Mouse (Mus musculus) gonadal fat pad, adult 2 months (tissue): Measurements from ENCODE around the gene Arid3c. TPM values are rescaled to one million over a fixed set of nuclear protein-coding genes. Genes with fewer than 3 reads are reported as not detected.
"Not testable (repeated sequence)": the region's sequence is repeated elsewhere in the genome, so short reads cannot be mapped to it uniquely, and the experiment has no call there.

Experiments used
- DNase-seq: peaks from one replicate; pipeline ENCODE4 v3.0.0-alpha.2; 2012; ENCODE audit warnings: low read depth
- polyA plus RNA-seq: library from polyadenylated mRNA; depleted of rRNA; stranded (reverse); fragments of >200 nt; gene quantifications from 2 replicates; pipeline ENCODE4 v1.2.3, GENCODE M21; 2012; rRNA removed

The Arid3c gene
- not detected in 2 replicates for polyA plus RNA-seq

DNA sequence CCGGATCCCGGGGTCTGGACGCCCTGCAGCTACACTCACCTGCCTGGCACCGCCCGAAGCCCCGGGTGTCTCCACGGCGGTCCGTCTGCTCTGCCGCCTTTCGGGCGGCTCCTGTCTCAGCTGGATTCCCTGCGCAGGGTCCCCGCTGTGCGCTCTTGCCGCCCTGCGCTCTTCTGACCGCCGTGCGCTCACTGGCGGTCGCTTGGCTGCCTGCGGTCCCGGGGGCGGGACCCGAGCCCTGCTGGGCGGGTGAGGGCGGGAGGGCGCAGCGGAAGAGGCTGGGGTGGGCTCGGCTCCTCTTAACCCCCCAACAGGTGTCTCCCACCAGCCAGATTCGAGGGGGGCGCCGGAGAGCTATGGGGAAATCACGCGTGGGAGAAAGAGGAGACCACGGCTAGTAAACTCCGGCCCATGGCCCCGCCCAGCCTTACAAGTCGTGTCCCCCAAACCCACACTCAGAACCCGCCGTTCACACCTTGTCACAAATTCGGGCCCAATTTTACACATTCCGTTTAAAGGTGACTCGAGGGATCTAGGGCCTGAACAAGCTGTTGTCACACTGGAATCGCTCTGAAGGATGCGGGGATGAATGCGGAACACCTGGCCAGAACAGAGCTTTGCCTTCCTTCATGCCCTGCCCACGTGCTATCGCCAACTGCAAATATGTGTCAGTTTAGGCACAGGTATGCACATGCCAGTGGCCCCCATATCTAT lies at the start of gene Arid3c:
Gene Arid3c (minus strand): TSS at position 91 of the 714 bp plus-strand sequence.
- no peak for DNase-seq

DNA sequence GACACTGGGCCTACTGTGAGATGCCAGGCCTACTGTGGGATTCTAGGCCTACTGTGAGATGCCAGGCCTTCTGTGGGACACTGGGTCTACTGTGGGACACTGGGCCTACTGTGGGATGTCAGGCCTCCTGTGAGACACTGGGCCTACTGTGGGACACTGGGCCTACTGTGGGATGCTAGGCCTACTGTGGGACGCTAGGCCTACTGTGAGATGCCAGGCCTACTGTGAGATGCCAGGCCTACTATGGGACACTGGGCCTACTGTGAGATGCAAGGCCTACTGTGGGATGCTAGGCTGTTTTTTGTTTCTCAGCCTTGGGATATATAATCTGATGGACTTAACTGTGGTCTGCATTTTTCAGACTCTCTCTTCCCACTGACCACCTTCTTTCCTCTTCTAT lies 44.9 kb upstream of the Arid3c start:
- DNase-seq, result not testable (repeated sequence)

DNA sequence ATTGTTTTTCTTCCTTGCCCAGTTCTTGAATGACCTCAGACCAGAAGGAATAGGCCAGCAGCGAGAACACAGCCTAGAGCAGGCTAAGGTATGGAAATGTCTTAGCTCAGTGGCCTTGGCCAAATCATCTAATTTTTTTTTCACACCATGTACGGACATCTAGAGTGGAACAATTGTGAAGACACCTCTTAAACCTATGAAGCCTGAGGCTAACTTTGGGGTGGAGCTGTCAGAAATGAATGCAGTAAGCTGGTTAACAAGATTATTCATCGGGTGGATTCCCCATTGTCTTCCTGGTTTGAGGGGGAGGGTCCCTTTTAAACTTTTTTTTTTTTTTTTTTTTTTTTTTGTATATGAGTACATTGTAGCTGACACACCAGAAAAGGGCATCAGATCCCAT lies 43.6 kb upstream of the Arid3c start:
- not testable (repeated sequence) for DNase-seq

DNA sequence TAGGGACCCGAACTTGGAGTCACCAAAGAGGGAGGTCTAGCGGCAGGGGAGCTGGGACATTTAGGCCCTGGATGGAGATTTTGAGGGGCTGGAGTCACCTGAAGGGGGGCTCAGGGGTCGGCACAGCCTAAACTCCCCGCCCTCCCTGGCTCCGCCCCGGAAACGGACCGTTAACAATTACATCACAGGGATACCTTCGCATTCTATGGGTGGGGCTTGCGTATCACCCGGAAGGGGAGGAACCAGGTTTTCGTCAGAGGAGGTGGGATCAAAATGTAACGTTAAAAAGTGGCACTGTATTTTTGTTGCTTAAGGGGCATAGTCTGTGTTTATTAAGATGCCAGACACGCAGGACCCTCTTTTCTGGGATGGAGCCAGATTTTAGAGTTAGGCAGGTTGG lies 43.1 kb upstream of the Arid3c start, which contains the start of gene Ccl27a:
Gene Ccl27a (minus strand): TSS at position 246 of the 400 bp plus-strand sequence.
- not testable (repeated sequence) for DNase-seq

DNA sequence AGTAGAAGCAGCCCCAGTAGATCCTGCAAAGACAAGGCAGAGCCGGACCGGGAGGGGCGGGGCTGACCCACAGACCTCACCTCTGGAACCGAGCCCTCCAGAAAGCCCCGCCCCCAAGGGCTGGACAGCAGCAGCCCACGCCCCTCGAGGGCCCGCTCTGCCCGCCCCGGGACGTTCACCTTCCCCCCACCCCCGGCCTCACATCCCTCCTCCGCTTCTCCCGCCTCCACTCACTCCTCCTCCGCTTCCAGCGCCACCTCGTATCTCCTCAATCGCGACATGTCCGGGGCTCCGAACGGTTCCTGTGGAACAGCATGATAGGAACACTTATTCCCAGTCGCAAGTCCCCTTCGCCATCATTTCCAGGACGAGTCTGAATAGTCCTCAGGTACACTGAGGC lies 42.6 kb upstream of the Arid3c start:
- DNase-seq, result not testable (repeated sequence)

DNA sequence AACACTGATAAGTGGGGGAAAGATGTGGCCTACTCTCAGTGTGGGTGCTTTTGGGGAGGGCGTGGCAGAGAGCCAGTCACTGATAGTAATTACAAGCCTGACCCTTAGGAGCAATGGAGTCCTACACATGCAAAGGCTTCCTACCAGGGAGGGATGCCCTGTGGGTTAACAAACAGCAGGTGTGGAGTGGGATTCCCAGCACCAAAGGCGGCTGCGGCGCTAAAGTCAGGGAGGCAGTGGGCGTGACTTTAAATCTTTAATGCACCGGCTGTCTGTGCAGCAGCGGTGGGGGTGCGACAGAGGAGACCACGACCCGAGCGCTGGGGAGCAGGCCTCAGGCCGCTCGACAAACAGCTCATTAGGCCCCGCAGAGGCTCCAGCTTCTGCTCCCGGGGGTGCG lies 42.0 kb upstream of the Arid3c start:
- not testable (repeated sequence) for DNase-seq

DNA sequence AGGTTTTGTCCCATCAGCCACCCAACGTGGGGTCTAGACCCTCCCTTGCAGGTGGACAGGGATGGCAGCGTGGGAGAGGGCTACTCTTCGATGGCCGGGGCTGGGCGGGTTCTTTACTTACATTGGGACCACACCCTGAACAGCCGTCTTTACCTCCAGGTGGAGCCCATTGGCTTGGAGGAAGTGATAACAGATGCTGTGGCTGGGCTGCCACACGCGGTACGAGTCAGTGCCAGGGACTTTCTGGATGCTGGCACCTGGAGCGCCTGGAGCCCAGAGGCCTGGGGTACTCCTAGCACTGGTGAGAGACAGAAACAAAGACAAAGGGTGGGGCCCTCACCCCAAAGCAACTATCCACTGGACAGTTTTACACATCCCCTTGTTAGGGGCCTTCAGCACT lies 36.4 kb upstream of the Arid3c start:
- DNase-seq, result not testable (repeated sequence)

DNA sequence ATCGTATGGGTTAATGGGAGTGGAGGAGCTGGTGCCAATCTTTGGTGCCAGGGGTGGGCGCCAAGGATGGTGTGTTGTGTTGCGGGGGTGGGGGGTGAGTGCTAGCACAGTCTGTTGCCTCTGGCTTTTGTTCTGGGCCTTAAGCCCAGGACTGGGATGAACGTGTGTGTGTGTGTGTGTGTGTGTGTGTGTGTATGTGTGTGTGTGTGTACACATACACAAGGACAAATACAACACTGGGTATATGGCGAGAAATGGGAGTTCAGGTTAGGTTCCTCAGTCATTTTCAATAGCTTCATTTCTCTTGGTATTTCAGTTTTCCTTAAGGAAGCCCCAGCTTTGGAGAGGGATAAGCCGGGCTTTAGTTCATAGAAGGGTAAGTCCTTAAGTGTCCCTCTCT lies 32.2 kb upstream of the Arid3c start:
- not testable (repeated sequence) for DNase-seq

DNA sequence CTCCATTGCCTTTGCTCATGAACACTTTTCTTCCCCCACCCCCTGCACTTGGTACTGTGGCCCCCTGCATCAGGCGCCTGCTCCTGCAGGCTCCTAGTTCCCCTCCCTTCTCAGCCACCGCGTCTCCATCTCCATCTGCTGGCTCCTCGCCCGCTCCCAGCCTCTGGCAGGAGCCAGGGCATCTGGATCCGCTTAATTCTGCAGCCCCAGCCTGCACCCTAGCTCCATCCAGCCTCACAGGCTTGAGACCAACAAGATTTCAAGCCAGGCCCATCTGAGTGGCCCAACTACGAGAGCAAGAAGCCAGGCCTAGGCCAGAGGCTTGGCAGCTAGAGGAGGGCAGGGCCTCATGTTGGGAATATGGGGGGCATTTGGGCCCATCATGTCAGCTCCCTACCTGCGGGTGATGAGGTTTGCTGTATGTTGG lies 31.8 kb upstream of the Arid3c start:
- DNase-seq, result not testable (repeated sequence)

DNA sequence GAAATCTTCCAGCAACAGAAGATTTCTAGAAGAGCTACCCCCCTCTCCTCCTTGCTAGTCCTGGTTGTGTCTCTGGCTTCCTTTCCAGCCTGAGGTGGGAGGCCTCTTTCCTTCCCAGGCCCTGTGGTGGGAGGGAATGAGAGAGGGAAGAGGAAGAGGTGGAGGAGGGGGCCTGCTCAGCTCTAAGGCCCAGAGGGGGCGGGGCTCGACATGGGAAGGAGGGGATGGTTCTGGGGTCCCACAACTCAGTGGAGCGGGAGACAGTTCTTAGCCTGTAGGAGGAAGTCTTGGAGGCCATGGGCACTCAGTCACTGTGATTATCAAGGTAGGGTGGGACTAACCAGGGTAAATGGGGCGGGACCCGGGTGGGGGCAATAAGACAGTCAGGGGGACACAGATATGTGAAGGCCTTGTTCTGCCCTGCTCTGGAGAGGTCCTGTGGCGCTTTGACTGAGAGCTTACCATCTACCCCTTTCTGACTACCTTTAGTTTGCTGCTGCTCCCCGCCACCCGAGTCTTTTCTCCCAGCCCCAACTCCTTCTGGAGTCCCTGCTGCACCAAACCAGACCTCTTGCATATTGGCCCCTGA lies 31.3 kb upstream of the Arid3c start:
- DNase-seq, result no peak

DNA sequence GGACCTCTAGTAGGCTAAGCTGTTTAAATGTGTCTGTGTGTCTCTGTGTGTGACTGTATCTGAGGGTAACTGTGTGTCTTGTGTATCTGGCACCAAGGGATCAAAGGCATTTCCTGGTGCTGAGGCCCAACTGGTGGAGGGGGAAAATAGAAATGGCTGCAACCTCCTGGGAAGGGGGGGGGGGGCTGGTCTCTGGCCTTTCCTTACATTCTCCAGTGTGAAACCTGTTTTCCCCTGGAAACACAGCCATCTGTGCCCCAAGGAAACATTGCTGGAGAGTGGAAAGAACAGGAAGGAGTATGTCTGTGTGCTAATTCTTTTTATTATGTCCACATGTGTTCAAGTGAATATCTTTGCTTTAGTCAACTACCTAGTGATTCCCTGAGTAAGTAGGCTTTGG lies 30.7 kb upstream of the Arid3c start:
- DNase-seq, result no peak

DNA sequence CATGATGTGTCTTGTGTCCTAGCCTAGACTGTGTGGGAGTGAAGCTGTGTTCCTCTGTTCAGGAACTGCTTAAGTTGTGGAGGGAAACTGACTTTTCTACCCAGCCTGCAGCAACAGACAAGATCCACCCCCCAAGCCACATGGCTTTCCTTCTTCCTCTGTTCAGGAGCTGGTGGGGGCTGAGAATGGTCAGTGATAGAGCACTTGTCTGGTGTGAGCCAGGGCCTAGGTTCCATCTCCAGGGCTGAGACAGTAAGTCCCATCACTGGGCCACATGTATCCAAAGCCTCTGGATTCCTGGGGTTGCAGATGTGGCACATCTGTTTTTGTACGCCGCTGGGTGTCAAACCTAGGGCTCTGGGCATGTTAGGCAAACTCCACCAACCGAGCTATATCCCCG lies 30.0 kb upstream of the Arid3c start:
- DNase-seq, result no peak

DNA sequence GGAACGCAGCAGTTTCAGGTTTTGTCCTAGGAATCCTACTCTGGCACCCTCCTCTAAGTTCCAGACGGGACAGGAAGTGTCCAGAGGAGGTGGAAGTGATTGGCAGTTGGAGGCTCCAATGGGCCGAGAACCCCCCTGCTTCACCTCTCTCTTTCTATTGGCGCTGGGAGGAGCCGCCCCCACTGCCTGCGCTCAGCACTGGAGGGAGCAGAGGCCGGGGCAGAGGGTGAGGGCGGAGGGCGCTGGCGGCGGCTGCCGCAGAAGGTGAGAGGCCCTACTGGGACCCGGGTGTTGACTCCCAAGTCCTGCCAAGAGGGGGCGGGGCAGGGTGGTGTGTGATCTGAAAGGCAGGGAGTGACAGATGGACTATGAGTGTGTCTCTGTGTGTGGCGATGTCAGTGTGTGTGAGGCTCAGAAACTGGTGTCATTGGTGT lies 29.4 kb upstream of the Arid3c start:
- no peak for DNase-seq

DNA sequence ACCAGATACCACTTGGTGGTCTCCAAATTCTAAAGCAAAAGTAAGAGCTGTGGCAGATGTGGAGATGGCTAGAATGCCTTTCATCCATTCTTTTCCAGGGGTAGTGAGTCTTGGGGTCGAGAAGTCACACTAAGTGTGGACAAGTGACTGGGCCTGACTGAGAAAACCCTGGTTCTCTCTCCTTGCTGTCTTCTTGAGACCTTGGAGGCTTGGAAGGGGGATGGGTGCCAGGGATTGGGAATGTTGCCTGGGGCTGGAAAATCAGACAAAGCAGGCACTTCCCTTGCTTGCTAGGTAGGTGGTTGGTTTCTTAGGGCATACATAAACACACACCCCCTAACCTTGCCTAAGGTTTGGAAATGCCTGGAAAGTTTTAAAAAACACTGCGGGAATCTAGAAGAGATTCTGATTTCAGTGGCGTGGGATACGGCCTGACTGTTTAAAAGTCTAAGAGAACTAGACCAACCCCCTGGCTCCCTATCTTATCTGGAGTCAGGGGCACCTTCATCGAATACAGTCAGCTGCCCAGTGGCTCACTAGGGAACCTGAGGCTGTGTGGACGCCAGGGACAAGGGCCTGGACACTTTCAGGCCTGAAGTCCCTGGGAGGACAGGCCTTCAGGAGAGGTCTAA lies 28.8 kb upstream of the Arid3c start:
- no peak for DNase-seq

DNA sequence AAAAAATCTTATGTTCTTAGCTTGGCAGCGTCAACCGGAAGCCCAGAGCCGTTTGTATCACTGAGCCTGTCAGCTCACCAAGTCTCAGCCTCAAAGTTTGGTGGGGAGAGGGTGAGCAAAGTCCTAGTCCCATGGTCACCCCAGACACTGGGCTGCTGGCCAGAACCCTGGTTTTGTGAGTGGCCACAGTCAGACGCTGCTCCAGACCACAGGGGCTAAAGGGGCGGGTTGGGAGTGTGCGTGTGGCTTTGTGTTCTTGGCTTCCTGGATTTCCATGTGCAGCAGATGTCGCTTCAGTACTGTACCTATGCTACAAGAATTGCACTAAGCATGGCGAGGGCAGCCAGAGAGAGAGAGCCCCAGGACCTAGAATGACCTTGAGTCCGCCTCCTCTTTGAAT lies 28.3 kb upstream of the Arid3c start:
- no peak for DNase-seq

DNA sequence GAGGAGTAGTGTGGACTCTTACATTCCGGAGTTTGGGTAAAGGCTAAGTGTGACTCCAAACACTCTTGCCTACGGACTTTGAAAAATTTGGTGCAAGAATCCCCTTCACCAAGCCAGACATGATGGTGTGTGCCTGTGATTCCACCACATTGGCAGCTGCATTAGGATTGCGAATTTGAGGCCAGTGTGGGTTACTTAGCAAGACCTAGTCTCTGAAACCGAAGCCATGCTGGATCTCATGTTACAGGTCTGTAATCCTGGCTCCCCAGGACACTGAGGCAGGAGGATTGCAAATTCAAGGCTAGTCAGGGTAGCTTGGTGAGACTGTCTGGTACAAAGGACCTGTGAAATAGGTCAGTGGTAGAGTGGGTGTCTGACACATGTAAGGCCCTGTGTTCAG lies 27.8 kb upstream of the Arid3c start:
- DNase-seq, result no peak

DNA sequence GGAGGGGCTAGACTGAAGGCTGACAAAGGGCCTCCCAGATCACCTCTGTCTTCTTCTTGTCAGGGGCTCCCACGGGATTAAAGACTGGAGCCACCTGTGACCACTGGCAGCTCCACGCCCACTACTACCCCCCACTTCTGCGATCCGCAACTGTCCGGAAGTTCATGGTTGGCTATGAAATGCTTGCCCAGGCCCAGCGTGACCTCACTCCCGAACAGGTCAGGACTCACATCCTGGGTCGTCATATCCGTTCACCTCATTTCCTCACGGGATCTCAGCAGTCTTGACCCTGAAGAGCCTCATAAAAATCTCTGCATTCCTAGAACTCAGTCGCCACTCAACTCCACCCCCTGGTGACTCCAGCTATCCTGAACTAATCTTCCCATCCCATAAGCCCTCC lies 27.1 kb upstream of the Arid3c start:
- DNase-seq, result no peak

DNA sequence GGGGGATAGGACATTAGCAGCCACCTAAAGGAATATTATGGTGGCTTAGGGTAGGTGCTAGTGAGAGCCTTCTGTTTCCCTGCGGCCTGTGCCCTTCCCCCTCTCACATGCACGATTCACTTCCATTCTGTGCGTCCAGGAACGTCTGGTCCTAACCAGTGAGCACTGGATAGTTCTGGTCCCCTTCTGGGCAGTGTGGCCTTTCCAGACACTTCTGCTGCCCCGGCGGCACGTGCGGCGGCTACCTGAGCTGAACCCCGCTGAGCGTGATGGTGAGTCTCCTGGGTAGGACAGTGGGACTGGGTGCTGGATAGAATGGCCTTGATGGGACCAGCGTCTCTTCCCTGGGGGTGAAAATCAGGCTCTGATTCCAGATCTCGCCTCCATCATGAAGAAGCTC lies 26.4 kb upstream of the Arid3c start:
- no peak for DNase-seq

DNA sequence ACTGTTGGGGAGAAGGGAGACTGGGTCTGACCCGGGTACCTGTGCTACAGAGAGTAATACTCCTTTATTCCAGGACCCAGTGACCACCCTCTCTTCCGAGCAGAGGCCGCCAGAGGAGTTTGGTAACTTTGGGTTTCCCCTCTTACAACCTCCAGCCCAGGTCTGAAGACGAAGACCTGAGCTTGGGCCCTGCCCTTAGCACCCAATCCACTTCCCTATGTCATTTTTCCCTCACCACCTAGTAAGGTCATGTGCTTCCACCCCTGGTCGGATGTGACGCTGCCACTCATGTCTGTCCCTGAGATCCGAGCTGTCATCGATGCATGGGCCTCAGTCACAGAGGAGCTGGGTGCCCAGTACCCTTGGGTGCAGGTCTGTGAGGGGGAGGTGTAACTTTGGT lies 25.5 kb upstream of the Arid3c start:
- DNase-seq, result no peak

DNA sequence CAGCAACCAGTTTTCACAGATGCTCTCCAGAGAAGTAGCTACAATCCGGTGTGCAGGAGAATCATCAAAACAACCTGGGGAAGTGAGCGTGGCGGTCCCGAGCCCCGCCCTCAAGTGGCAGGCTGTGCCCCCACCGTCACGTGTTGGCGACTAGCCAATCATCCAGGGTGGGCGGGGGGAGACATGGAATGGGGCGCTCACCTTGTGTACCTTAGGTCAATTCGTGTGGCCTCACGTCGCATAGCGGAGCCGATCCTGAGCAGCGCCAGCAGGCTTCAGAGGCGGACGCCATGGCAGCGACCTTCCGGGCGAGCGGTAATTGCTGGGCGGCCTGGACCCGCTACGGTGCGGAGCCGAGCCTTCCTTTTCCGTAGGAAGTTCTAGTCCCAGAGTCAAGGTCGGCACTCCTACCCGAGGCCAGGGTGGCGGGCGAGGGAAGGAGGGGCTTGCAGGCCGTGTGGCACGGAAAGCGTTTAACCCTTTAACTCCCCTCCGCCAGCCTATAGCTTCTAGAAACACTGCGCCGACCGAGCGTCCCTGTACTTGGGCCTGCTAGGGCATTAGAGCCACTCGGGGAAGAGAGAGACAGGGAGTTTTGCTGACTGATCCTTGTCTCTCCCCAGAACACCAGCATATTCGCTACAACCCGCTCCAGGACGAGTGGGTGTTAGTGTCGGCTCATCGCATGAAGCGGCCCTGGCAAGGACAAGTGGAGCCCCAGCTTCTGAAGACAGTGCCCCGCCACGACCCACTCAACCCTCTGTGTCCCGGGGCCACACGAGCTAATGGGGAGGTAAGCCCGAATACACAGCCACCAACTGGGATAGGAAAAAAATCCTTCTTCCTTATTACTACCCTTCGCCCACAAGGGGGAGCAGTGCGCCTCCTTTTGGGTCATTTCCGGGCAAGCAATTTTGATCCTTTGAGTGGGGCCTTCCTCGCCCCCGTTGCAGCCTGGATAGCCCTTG lies 24.7 kb upstream of the Arid3c start, which contains the start of gene Sigmar1:
Gene Sigmar1 (minus strand): TSS at position 820 of the 968 bp plus-strand sequence.
- no peak for DNase-seq

DNA sequence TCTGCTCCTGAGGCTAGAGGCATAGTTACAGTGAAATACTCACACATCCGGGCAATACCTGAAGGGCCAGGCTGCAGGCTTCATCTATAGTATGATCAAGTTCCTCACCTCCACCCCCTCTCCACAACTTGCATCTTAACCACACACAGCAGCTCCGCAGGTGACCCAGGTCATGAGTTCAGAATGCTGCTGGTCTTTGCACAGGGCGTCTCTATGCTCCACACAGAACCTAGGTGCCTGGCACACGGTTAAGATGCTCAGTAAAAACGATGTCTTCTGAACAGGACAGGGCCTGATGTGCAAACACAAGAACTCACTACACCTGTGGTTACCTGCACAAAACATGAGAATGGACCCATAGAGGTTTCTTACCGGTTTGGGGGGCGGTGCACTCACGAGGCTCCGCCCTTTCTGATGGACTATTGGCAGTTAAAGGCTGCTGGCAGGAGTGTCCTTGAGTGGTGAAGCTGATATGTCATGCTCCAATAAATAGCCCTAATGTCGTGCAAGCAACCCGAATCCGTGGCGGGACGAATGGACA lies 23.9 kb upstream of the Arid3c start, which contains the start of gene Galt:
Gene Galt (plus strand): TSS at position 432 of the 541 bp plus-strand sequence.
- DNase-seq, result no peak
